Mouse (Mus musculus): ENCODE measurements around the gene Serhl. TPM values are rescaled to one million over a fixed set of nuclear protein-coding genes. Genes with fewer than 3 reads are reported as not detected.

The Serhl gene
- polyA plus RNA-seq, 1 experiment from 2014 or later: 57.6 TPM

- Histone ChIP-seq H3K4me3 (no peak overlapping the region), H3K9me3 (no peaks in the 10 kb centered on the region), H3K27ac (no peak overlapping the region), H3K27me3 (ENCODE audit: insufficient read depth, poor library complexity, severe bottlenecking) (no peaks in the 10 kb centered on the region), H3K4me1 (peaks cover 37% of the 10 kb centered on the region), H3K36me3 (peaks cover 67% of the 10 kb centered on the region)
- WGBS: 83% methylated on average over 4 of the region's 4 CpGs
- DNase-seq (ENCODE audit: low spot score): no peak
Observed at GRCm38 (mm10) chr15:83162001-83162400, 72.7 kb downstream of the Serhl start.

GRCm38 (mm10) chr15:83162818-83163485, 73.6 kb downstream of the Serhl start:
- WGBS: 83% methylated on average over 11 of the region's 11 CpGs
- DNase-seq (ENCODE audit: low spot score): no peak
- no peaks in the 10 kb centered on the region for H3K9me3 ChIP-seq
- no peaks in the 10 kb centered on the region for H3K27me3 ChIP-seq (ENCODE audit: insufficient read depth, poor library complexity, severe bottlenecking)
- H3K36me3 ChIP-seq: peaks cover 58% of the 10 kb centered on the region
- H3K4me1 ChIP-seq: peaks cover 40% of the 10 kb centered on the region
- peak overlapping the region; percentile 36; the same call in 1 of the 2 replicates for H3K27ac ChIP-seq
- H3K4me3 ChIP-seq: no peak overlapping the region

GRCm38 (mm10) chr15:83164971-83165471, 75.7 kb downstream of the Serhl start:
- Histone ChIP-seq H3K9me3 (no peaks in the 10 kb centered on the region), H3K27ac (peak overlapping the region; percentile 71), H3K4me3 (peak overlapping the region; percentile 3; the same call in 1 of the 2 replicates), H3K36me3 (peaks cover 38% of the 10 kb centered on the region), H3K27me3 (ENCODE audit: insufficient read depth, poor library complexity, severe bottlenecking) (no peaks in the 10 kb centered on the region), H3K4me1 (peaks cover 50% of the 10 kb centered on the region)
- DNase-seq (ENCODE audit: low spot score): peak; percentile 87
- WGBS: 41% methylated on average over 5 of the region's 5 CpGs

GRCm38 (mm10) chr15:83165526-83166315, 76.4 kb downstream of the Serhl start:
- Histone ChIP-seq H3K4me1 (peaks cover 57% of the 10 kb centered on the region), H3K27me3 (ENCODE audit: insufficient read depth, poor library complexity, severe bottlenecking) (no peaks in the 10 kb centered on the region), H3K9me3 (no peaks in the 10 kb centered on the region), H3K27ac (peak overlapping the region; percentile 71), H3K4me3 (no peak overlapping the region), H3K36me3 (peaks cover 31% of the 10 kb centered on the region)
- WGBS: 87% methylated on average over 13 of the region's 13 CpGs
- DNase-seq (ENCODE audit: low spot score): no peak

Other genes with a start within 250 kb of the Serhl start
- 4.0 and 6.0 TPM in 2 replicates for gene Tcf20, start 101.6 kb upstream of the Serhl start, polyA plus RNA-seq (2016; fragmentation: Nextera tagmentation; extraction: Ambion mirVana)
- 2.0 and 3.4 TPM in 2 replicates for gene Nfam1, start 56.2 kb upstream of the Serhl start, polyA plus RNA-seq (2016; fragmentation: Nextera tagmentation; extraction: Ambion mirVana)
- 52.7 and 64.6 TPM in 2 replicates for gene Rrp7a, start 33.3 kb downstream of the Serhl start, polyA plus RNA-seq (2016; fragmentation: Nextera tagmentation; extraction: Ambion mirVana)
- gene Poldip3, start 59.9 kb downstream of the Serhl start, polyA plus RNA-seq (2016; fragmentation: Nextera tagmentation; extraction: Ambion mirVana): 105 and 119 TPM in 2 replicates
- 177 and 178 TPM in 2 replicates for gene Cyb5r3, start 83.1 kb downstream of the Serhl start, polyA plus RNA-seq (2016; fragmentation: Nextera tagmentation; extraction: Ambion mirVana)
- gene A4galt, start 162.3 kb downstream of the Serhl start, polyA plus RNA-seq (2016; fragmentation: Nextera tagmentation; extraction: Ambion mirVana): not detected in 2 replicates